Mouse (Mus musculus): Measurements from ENCODE around the gene Cd44. TPM values are rescaled to one million over a fixed set of nuclear protein-coding genes. Genes with fewer than 3 reads are reported as not detected.

The Cd44 gene
- polyA plus RNA-seq, 1 experiment, result 0.15 TPM

GRCm38 (mm10) chr2:102899238-102899637 lies 2.2 kb downstream of the Cd44 start:
- Histone ChIP-seq H3K36me3 (ENCODE audit: control insufficient read depth, insufficient read depth, low read length) (no peaks in the 10 kb centered on the region), H3K27me3 (ENCODE audit: control insufficient read depth, insufficient read depth, low read length) (no peaks in the 10 kb centered on the region), H3K4me1 (ENCODE audit: control insufficient read depth, insufficient read depth, low read length) (no peaks in the 10 kb centered on the region), H3K4me3 (ENCODE audit: control insufficient read depth, low read depth, low read length) (no peak overlapping the region), H3K27ac (ENCODE audit: control insufficient read depth, insufficient read depth, low read depth, low read length) (no peak overlapping the region)
- TF ChIP-seq POLR2A (IDR thresholded peaks at IDR 0.05; ENCODE audit: control insufficient read depth, low read depth, low read length), result no peak

GRCm38 (mm10) chr2:102898585-102898984 lies 2.9 kb downstream of the Cd44 start:
- Histone ChIP-seq H3K36me3 (ENCODE audit: control insufficient read depth, insufficient read depth, low read length) (no peaks in the 10 kb centered on the region), H3K27me3 (ENCODE audit: control insufficient read depth, insufficient read depth, low read length) (no peaks in the 10 kb centered on the region), H3K4me3 (ENCODE audit: control insufficient read depth, low read depth, low read length) (no peak overlapping the region), H3K4me1 (ENCODE audit: control insufficient read depth, insufficient read depth, low read length) (no peaks in the 10 kb centered on the region), H3K27ac (ENCODE audit: control insufficient read depth, insufficient read depth, low read depth, low read length) (no peak overlapping the region)
- no peak for TF ChIP-seq CTCF (IDR thresholded peaks at IDR 0.05; ENCODE audit: control insufficient read depth, insufficient read depth, insufficient replicate concordance, low read depth, low read length)
- TF ChIP-seq POLR2A (IDR thresholded peaks at IDR 0.05; ENCODE audit: control insufficient read depth, low read depth, low read length), result no peak

GRCm38 (mm10) chr2:102896154-102896553 lies 5.3 kb downstream of the Cd44 start:
- no peaks in the 10 kb centered on the region for H3K4me1 ChIP-seq (ENCODE audit: control insufficient read depth, insufficient read depth, low read length)
- H3K4me3 ChIP-seq (ENCODE audit: control insufficient read depth, low read depth, low read length), result no peak overlapping the region
- H3K27ac ChIP-seq (ENCODE audit: control insufficient read depth, insufficient read depth, low read depth, low read length), result no peak overlapping the region
- H3K36me3 ChIP-seq (ENCODE audit: control insufficient read depth, insufficient read depth, low read length), result no peaks in the 10 kb centered on the region
- TF ChIP-seq CTCF (IDR thresholded peaks at IDR 0.05; ENCODE audit: control insufficient read depth, insufficient read depth, insufficient replicate concordance, low read depth, low read length), result no peak
- no peak for TF ChIP-seq POLR2A (IDR thresholded peaks at IDR 0.05; ENCODE audit: control insufficient read depth, low read depth, low read length)
- H3K27me3 ChIP-seq (ENCODE audit: control insufficient read depth, insufficient read depth, low read length), result no peaks in the 10 kb centered on the region

- no peaks in the 10 kb centered on the region for H3K4me1 ChIP-seq (ENCODE audit: control insufficient read depth, insufficient read depth, low read length)
- no peaks in the 10 kb centered on the region for H3K36me3 ChIP-seq (ENCODE audit: control insufficient read depth, insufficient read depth, low read length)
- no peak for TF ChIP-seq POLR2A (IDR thresholded peaks at IDR 0.05; ENCODE audit: control insufficient read depth, low read depth, low read length)
- no peak for TF ChIP-seq CTCF (IDR thresholded peaks at IDR 0.05; ENCODE audit: control insufficient read depth, insufficient read depth, insufficient replicate concordance, low read depth, low read length)
- no peaks in the 10 kb centered on the region for H3K27me3 ChIP-seq (ENCODE audit: control insufficient read depth, insufficient read depth, low read length)
- H3K27ac ChIP-seq (ENCODE audit: control insufficient read depth, insufficient read depth, low read depth, low read length), result no peak overlapping the region
- no peak overlapping the region for H3K4me3 ChIP-seq (ENCODE audit: control insufficient read depth, low read depth, low read length)
Measured at GRCm38 (mm10) chr2:102895197-102895596, 6.3 kb downstream of the Cd44 start.

- Histone ChIP-seq H3K36me3 (ENCODE audit: control insufficient read depth, insufficient read depth, low read length) (no peaks in the 10 kb centered on the region), H3K27me3 (ENCODE audit: control insufficient read depth, insufficient read depth, low read length) (no peaks in the 10 kb centered on the region), H3K4me1 (ENCODE audit: control insufficient read depth, insufficient read depth, low read length) (no peaks in the 10 kb centered on the region), H3K4me3 (ENCODE audit: control insufficient read depth, low read depth, low read length) (no peak overlapping the region), H3K27ac (ENCODE audit: control insufficient read depth, insufficient read depth, low read depth, low read length) (no peak overlapping the region)
- TF ChIP-seq CTCF (IDR thresholded peaks at IDR 0.05; ENCODE audit: control insufficient read depth, insufficient read depth, insufficient replicate concordance, low read depth, low read length) (no peak), POLR2A (IDR thresholded peaks at IDR 0.05; ENCODE audit: control insufficient read depth, low read depth, low read length) (no peak)
Measured at GRCm38 (mm10) chr2:102894785-102895184, 6.7 kb downstream of the Cd44 start.

- Histone ChIP-seq H3K4me1 (ENCODE audit: control insufficient read depth, insufficient read depth, low read length) (no peaks in the 10 kb centered on the region), H3K36me3 (ENCODE audit: control insufficient read depth, insufficient read depth, low read length) (no peaks in the 10 kb centered on the region), H3K4me3 (ENCODE audit: control insufficient read depth, low read depth, low read length) (no peak overlapping the region), H3K27ac (ENCODE audit: control insufficient read depth, insufficient read depth, low read depth, low read length) (no peak overlapping the region), H3K27me3 (ENCODE audit: control insufficient read depth, insufficient read depth, low read length) (no peaks in the 10 kb centered on the region)
- TF ChIP-seq POLR2A (IDR thresholded peaks at IDR 0.05; ENCODE audit: control insufficient read depth, low read depth, low read length) (no peak), CTCF (IDR thresholded peaks at IDR 0.05; ENCODE audit: control insufficient read depth, insufficient read depth, insufficient replicate concordance, low read depth, low read length) (no peak)
Measured at GRCm38 (mm10) chr2:102888688-102889225, 12.7 kb downstream of the Cd44 start.

- no peaks in the 10 kb centered on the region for H3K36me3 ChIP-seq (ENCODE audit: control insufficient read depth, insufficient read depth, low read length)
- TF ChIP-seq CTCF (IDR thresholded peaks at IDR 0.05; ENCODE audit: control insufficient read depth, insufficient read depth, insufficient replicate concordance, low read depth, low read length), result no peak
- TF ChIP-seq POLR2A (IDR thresholded peaks at IDR 0.05; ENCODE audit: control insufficient read depth, low read depth, low read length), result no peak
- H3K27ac ChIP-seq (ENCODE audit: control insufficient read depth, insufficient read depth, low read depth, low read length), result no peak overlapping the region
- H3K27me3 ChIP-seq (ENCODE audit: control insufficient read depth, insufficient read depth, low read length), result no peaks in the 10 kb centered on the region
- H3K4me1 ChIP-seq (ENCODE audit: control insufficient read depth, insufficient read depth, low read length), result no peaks in the 10 kb centered on the region
- no peak overlapping the region for H3K4me3 ChIP-seq (ENCODE audit: control insufficient read depth, low read depth, low read length)
Measured at GRCm38 (mm10) chr2:102887137-102887536, 14.3 kb downstream of the Cd44 start.
